Mouse (Mus musculus): ENCODE data around the gene Nudt19.

- TF ChIP-seq CTCF (IDR thresholded peaks at IDR 0.05; ENCODE audit: low read depth, low read length) (peak; percentile 32), POLR2A (IDR thresholded peaks at IDR 0.05; ENCODE audit: insufficient read depth, low read length) (no peak), EP300 (IDR thresholded peaks at IDR 0.05; ENCODE audit: insufficient read depth, low read depth, low read length) (no peak)
These were observed 43.4 kb upstream of the Nudt19 start for GRCm38 (mm10) chr7:35599492-35599891.

Data from ES-Bruce4 (cell line).